Mouse (Mus musculus) hindlimb bud, embryonic 11.5 days (tissue): ENCODE measurements around the gene Abcc12.

Source experiments
- DNase-seq: peaks from one replicate; pipeline ENCODE4 v3.0.0-alpha.2; 2012; ENCODE audit warnings: low read depth, low spot score; ENCODE audit errors: extremely low spot score

The Abcc12 gene

GRCm38 (mm10) chr8:86437418-86437817, 143.1 kb downstream of the Abcc12 start:
- DNase-seq: no peak
